Mouse (Mus musculus) thymus, adult 2 months (tissue): ENCODE measurements around the gene Aqp5.

Experiments
- CTCF ChIP-seq: fragments of 200-500 bp; IDR thresholded peaks from 2 replicates; pipeline ENCODE4 v1.5.1; 2012; ENCODE audit warnings: mild to moderate bottlenecking, control low read depth, low read length, moderate library complexity, borderline replicate concordance; ENCODE audit not compliant: control insufficient read depth, poor library complexity, insufficient read depth; ENCODE audit errors: extremely low read depth
- POLR2A ChIP-seq: fragments of 200-500 bp; IDR thresholded peaks from 2 replicates; pipeline ENCODE4 v1.6.1; 2012; ENCODE audit warnings: mild to moderate bottlenecking, low read length, control low read depth, moderate library complexity; ENCODE audit not compliant: control insufficient read depth, poor library complexity, insufficient read depth; ENCODE audit errors: extremely low read depth

- TF ChIP-seq POLR2A, result no peak
- TF ChIP-seq CTCF, result no peak
Observed at GRCm38 (mm10) chr15:99605595-99605994, 15.0 kb downstream of the Aqp5 start.
